Mouse (Mus musculus) spleen, postnatal 4 days (tissue): ENCODE measurements around the gene Siah1b.
A peak's percentile ranks its signal among the peaks of the same experiment; 100 is the strongest.

Experiments
- DNase-seq, 2 experiments: peaks; one replicate each; pipeline ENCODE4 v3.0.0; 2022; ENCODE audit warnings: low spot score in 2 of 2

The Siah1b gene

DNA sequence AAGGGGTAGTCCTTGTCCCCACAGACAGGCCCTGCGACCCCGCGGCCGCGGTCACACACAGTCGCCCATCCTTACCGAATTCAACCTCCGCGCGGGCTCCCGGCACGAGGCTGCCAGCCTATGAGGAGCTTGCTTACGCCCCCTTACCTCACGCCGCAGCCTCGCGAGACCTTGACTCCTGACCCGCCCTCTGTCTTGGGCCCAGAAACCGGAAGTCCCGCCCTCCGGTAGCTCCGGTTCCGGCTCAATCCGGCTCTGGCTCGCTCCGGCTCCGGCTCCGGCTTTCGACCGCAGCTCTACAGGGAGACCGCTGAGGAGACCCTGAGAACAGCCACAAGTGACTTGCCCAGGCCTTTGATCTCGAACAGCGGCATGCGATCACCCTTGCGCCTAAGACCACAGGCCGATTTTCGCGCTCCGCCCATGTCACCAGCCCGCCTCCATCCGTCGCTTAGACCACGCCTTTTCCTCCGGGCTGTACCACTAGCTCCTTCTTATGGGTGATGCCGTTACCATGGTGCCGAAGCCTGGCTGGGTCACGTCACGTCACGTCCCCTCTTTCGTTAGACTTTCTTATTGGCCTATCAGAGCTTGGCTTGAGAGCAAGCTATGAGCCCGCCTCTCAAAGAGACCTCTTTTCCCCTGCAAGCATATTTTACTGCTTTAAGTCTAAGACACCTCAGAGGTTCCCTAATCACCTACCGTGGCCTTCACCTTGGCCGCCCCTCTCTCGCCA is at the start of gene Siah1b:
Gene Siah1b, minus strand, starts transcription at position 454 of the 736 bp plus-strand sequence.
- DNase-seq = peak; percentile 89 to 94

- no peak for DNase-seq
These were observed 47.6 kb upstream of the Siah1b start for GRCm38 (mm10) chrX:164123942-164124341.

- no peak for DNase-seq
These were observed 37.5 kb upstream of the Siah1b start for GRCm38 (mm10) chrX:164113744-164114143.

- DNase-seq = no peak
These were observed 34.9 kb upstream of the Siah1b start for GRCm38 (mm10) chrX:164111146-164111545.

DNA sequence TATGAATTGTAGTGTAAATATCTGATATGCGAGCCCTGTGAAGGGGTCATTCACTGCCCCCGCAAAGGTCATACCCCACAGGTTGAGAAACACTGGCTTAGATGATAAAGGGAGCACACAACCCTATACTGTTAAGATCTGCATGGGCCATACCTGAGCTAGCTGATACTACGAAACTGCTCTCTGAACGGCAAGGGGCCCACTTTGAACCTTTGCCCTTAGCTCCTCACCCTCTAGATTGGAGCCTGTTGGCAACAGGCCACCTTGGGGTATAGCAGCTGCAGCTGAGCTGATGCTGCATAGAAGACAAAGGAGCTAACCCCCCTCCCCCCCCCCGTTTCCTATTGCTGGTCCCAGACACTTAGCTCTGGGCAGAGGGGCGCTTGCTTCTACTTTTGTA is 26.4 kb upstream of the Siah1b start:
- DNase-seq = no peak

DNA sequence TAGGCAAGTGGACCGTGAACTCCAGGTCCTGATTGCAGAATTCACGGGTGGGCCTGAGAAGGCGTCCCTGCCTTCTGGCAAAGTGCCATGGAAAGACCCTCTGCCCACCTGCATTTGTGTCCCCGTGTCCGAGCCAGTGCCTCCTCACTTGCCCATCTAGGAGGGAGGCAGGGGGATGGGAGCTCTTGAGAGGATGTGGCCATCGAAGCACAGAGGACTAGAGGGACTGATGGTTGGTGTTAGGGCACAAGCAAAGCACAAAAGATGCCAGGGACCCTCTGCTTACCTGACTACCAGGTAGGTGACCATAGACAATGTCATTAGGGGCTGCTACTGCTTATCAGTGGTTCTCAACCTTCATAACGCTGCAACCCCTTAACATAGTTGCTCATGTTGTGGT is 25.9 kb upstream of the Siah1b start:
- DNase-seq = no peak

GRCm38 (mm10) chrX:164101483-164101882 is 25.2 kb upstream of the Siah1b start:
- DNase-seq = no peak

- DNase-seq = no peak
These were observed 19.5 kb upstream of the Siah1b start for GRCm38 (mm10) chrX:164095838-164096237.

DNA sequence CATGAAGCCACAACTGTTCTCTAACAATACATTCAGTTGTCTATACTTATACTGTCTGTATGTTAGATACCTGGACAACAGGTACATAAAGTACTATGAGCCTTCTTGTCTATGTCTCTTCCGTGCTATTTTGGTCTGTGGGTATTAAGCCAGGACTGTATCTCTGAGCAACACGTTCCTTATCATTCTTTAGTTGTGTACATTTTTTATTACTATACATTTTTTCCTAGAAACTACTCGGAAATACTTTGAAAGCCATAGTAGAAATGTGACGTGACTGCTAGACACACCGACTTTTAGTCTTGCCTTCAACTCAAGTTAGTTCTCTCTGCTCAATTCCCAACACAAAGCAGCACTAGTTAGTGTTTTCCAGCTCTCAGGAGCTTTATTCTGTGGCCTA is 17.1 kb upstream of the Siah1b start:
- no peak for DNase-seq

DNA sequence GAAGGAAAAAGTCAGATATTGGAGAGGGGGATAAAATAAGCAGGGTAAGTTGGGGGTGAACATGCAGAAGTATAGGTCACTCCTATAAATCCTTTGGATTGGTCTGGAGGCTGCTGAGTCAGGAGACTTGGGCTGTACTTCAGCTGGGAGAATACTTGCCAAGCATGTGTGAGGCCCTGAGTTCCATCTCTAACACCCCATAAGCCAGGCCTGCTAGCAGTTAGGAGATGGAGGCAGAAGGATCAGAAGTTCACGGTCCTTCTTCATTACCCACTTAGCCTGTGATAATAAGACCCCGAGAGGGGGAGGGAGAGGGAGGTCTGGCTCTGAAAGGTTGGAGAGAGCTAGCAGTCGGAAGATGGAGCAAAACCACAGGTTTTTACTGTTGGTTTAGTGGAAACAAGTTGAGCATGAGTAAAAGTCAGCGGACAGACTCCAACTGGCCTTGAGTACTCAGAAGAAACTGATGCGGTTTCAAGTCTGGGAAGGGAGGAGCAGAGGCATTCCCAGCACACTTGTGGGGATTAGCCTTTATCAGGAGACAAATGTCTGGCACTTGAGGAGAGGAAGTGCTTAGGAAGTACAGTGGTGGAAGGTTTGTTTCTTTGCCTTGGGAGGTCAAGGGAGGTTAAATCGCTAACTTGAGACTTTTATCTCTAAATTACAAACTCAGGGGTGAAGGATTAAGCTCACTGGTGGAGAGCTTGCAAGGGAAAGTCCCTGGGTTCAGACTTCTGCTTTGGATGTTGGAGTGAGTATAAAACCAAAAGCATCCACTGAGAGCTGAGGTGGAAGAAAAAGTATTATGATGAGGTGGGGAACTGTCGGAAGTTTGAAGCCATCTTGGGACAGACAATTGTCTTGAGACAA is 16.2 kb upstream of the Siah1b start:
- no peak for DNase-seq

DNA sequence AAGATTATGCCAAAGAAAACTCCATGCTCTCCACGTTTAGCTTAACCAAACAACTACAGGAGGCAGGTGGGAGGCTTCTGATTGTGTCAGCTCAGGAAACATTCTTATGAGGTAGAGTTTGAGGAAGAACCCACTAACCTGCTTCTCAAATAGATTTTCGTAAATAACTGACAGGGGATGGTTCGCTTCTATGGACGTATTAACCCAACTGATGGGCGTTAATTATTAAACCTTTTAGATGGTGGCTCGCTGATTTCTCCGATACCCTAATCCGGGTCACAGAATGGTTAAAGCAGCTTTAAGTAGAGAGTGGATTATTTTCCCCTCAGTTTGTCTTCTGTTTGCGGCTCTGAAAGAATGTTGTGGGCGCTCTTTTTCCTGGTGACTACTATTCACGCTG is 13.6 kb upstream of the Siah1b start:
- DNase-seq = no peak

GRCm38 (mm10) chrX:164088582-164088981 is 12.3 kb upstream of the Siah1b start, which contains the start of gene Cltrn:
TSS of gene Cltrn (plus strand) at chrX:164088830.
- no peak for DNase-seq

DNA sequence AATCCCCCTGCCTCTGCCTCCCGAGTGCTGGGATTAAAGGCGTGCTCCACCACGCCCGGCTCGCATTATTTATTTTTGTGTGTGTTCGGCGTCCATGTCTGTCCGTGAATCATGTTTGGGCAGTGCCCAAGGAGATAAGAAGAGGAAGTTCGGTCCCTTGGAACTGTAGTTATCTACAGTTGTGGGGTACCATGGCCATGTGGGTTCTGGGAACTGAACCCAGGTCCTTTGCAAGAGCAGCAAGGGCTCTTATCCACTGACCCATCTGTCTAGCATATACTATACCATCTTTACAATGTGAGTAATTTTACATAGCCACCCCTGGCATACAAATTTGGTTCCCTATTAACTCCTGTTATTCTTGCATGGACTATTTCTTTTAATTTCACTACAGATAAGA is 5.7 kb upstream of the Siah1b start:
- no peak for DNase-seq

DNA sequence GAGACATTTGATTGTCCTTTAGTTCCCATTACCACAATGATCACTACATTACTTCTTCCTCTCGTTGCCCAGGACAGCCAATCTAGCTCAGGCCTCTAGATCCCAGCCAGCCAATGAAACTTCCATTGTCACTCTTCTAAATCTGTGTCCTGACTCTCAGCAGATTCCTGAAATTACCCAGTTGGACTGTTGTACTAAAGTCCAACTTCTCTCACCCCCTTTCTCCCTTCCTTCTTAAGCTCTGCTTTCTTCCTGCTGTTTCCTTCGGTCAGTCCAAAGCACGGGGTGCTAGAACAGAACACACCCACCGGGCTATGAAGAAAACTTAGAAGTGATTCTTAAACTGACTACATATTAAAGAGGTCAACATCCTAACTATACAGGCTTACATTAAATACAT is 7.3 kb downstream of the Siah1b start:
- no peak for DNase-seq

- peak; percentile 50 to 85 for DNase-seq
These were observed 10.1 kb downstream of the Siah1b start for GRCm38 (mm10) chrX:164066185-164066584.

DNA sequence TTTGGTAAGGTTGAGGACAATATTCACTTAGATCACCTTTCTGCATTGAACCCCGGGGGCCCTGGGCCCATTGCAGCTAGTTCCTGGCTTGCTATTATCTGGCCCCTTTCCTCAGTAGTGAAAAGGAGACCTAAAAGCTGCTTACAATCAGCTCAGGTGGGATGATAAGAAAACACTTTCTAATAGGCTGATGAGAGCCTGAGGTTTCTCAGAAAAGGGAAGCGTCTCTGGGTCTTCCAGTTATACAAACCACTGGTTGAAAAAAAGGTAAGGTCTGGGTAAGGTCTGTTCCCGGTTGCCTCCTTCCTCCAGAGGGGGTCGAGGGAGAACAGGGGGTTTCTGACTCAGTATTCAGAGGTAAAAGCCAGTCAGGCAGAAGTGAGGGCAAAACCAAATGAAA is 17.2 kb downstream of the Siah1b start:
- DNase-seq = no peak

DNA sequence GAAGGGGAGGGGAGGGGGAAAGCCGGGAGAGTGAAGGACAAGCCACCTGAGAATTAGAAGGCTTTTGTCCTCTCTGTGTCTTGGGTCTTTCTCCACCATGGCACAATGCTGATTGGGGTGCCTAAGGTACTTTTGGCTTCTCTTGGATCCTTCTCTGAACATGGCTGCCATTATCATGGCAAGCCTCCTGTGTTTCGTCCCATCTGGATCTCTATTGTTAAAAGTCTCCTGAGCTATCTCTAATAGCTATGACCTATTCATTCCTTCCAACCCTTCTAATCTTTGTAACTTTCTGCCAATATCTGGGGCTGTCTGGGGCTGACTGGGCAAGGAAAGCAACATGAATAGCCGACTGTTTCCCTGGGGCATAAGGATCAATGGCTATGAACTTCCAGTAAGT is 17.8 kb downstream of the Siah1b start:
- DNase-seq = no peak

DNA sequence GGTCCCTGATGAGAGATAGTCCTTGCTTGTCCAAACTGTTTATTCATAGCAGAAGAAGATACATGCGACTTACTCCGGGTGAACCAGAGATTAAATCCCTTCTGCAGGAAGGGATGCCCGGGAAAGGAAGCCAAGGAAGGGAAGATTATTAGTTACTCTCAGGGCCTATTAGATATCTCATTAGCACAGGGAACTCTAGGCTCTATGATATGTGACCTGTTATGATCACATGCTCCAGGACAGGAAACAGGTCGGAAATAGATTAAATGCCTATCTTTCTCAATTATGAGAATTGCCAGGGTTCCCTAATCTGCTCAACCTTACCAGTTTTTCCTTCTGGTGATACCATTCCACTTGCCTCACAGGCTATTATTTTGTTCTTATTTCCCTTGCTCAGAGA is 20.6 kb downstream of the Siah1b start:
- DNase-seq = no peak

GRCm38 (mm10) chrX:164046736-164047135 is 29.6 kb downstream of the Siah1b start:
- no peak for DNase-seq

DNA sequence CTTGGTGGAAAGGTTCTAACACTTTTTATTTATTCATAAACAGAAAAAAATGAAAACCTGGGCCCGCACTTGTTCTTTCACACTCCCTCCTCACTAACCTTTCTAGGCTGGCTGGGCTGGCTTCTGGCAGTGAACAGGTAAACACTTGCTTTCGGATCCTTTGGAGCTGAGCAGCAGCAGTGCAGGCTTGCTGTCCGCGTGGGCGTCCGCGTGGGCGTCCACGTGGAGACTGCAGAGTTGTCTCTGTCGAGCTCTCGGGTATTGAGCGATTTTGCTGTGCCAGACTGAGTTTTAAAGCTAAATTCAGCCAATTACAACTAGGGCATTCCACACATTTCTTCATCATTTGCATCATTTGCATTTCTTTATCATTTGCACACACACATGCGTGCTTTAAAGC is 34.2 kb downstream of the Siah1b start:
- no peak for DNase-seq

GRCm38 (mm10) chrX:164038882-164039281 is 37.4 kb downstream of the Siah1b start:
- DNase-seq = no peak

- no peak for DNase-seq
These were observed 40.4 kb downstream of the Siah1b start for GRCm38 (mm10) chrX:164035931-164036330.

- no peak for DNase-seq
These were observed 40.9 kb downstream of the Siah1b start for GRCm38 (mm10) chrX:164035401-164035800.
